Mouse (Mus musculus): ENCODE measurements around the gene Pcif1. TPM values are rescaled to one million over a fixed set of nuclear protein-coding genes. Genes with fewer than 3 reads are reported as not detected.

Gene Pcif1
- polyA plus RNA-seq, 1 experiment = 37.2 TPM

- no peak overlapping the region for H3K4me3 ChIP-seq (ENCODE audit: insufficient read depth, low read depth, low read length)
- peaks cover 5% of the 10 kb centered on the region for H3K36me3 ChIP-seq (ENCODE audit: control insufficient read depth, insufficient read depth, low read length)
- no peak for TF ChIP-seq CTCF (conservative IDR thresholded peaks at IDR 0.05; ENCODE audit: insufficient read depth, insufficient read length, low read depth, low read length)
- TF ChIP-seq POLR2A (IDR thresholded peaks at IDR 0.05; ENCODE audit: low read depth, low read length) = no peak
- H3K27me3 ChIP-seq (replicated peaks; ENCODE audit: control insufficient read depth, insufficient read depth, low read length) = no peaks in the 10 kb centered on the region
- H3K4me1 ChIP-seq (ENCODE audit: control insufficient read depth, insufficient read depth, low read length) = no peaks in the 10 kb centered on the region
- 87% methylated on average over 6 of the region's 6 CpGs for WGBS
- DNase-seq = no peak
- no peak overlapping the region for H3K27ac ChIP-seq (ENCODE audit: insufficient read depth, low read depth, low read length)
These were observed 16.8 kb downstream of the Pcif1 start for GRCm38 (mm10) chr2:164895885-164896284.

GRCm38 (mm10) chr2:164898008-164898407 is 18.9 kb downstream of the Pcif1 start:
- Histone ChIP-seq H3K4me1 (ENCODE audit: control insufficient read depth, insufficient read depth, low read length) (no peaks in the 10 kb centered on the region), H3K27me3 (replicated peaks; ENCODE audit: control insufficient read depth, insufficient read depth, low read length) (no peaks in the 10 kb centered on the region), H3K4me3 (ENCODE audit: insufficient read depth, low read depth, low read length) (no peak overlapping the region), H3K27ac (ENCODE audit: insufficient read depth, low read depth, low read length) (no peak overlapping the region), H3K36me3 (ENCODE audit: control insufficient read depth, insufficient read depth, low read length) (peaks cover 3% of the 10 kb centered on the region)
- WGBS = 93% methylated on average over 7 of the region's 7 CpGs
- TF ChIP-seq CTCF (conservative IDR thresholded peaks at IDR 0.05; ENCODE audit: insufficient read depth, insufficient read length, low read depth, low read length) = no peak
- no peak for TF ChIP-seq POLR2A (IDR thresholded peaks at IDR 0.05; ENCODE audit: low read depth, low read length)
- no peak for DNase-seq

GRCm38 (mm10) chr2:164899034-164899433 is 19.9 kb downstream of the Pcif1 start:
- DNase-seq = no peak
- Histone ChIP-seq H3K36me3 (ENCODE audit: control insufficient read depth, insufficient read depth, low read length) (peaks cover 3% of the 10 kb centered on the region), H3K4me3 (ENCODE audit: insufficient read depth, low read depth, low read length) (no peak overlapping the region), H3K27me3 (replicated peaks; ENCODE audit: control insufficient read depth, insufficient read depth, low read length) (no peaks in the 10 kb centered on the region), H3K4me1 (ENCODE audit: control insufficient read depth, insufficient read depth, low read length) (no peaks in the 10 kb centered on the region), H3K27ac (ENCODE audit: insufficient read depth, low read depth, low read length) (no peak overlapping the region)
- TF ChIP-seq CTCF (conservative IDR thresholded peaks at IDR 0.05; ENCODE audit: insufficient read depth, insufficient read length, low read depth, low read length) = no peak
- no peak for TF ChIP-seq POLR2A (IDR thresholded peaks at IDR 0.05; ENCODE audit: low read depth, low read length)
- WGBS = 90% methylated on average over 15 of the region's 15 CpGs

- Histone ChIP-seq H3K4me3 (ENCODE audit: insufficient read depth, low read depth, low read length) (no peak overlapping the region), H3K27me3 (replicated peaks; ENCODE audit: control insufficient read depth, insufficient read depth, low read length) (no peaks in the 10 kb centered on the region), H3K27ac (ENCODE audit: insufficient read depth, low read depth, low read length) (no peak overlapping the region), H3K4me1 (ENCODE audit: control insufficient read depth, insufficient read depth, low read length) (no peaks in the 10 kb centered on the region), H3K36me3 (ENCODE audit: control insufficient read depth, insufficient read depth, low read length) (peaks cover 3% of the 10 kb centered on the region)
- TF ChIP-seq CTCF (conservative IDR thresholded peaks at IDR 0.05; ENCODE audit: insufficient read depth, insufficient read length, low read depth, low read length) (no peak), POLR2A (IDR thresholded peaks at IDR 0.05; ENCODE audit: low read depth, low read length) (no peak)
- 93% methylated on average over 16 of the region's 16 CpGs for WGBS
- DNase-seq = no peak
These were observed 20.8 kb downstream of the Pcif1 start for GRCm38 (mm10) chr2:164899723-164900459.

GRCm38 (mm10) chr2:164901380-164901779 is 22.3 kb downstream of the Pcif1 start:
- H3K27me3 ChIP-seq (replicated peaks; ENCODE audit: control insufficient read depth, insufficient read depth, low read length) = no peaks in the 10 kb centered on the region
- WGBS = 88% methylated on average over 13 of the region's 13 CpGs
- DNase-seq = no peak
- no peak overlapping the region for H3K4me3 ChIP-seq (ENCODE audit: insufficient read depth, low read depth, low read length)
- H3K27ac ChIP-seq (ENCODE audit: insufficient read depth, low read depth, low read length) = no peak overlapping the region
- H3K36me3 ChIP-seq (ENCODE audit: control insufficient read depth, insufficient read depth, low read length) = peaks cover 7% of the 10 kb centered on the region
- no peak for TF ChIP-seq POLR2A (IDR thresholded peaks at IDR 0.05; ENCODE audit: low read depth, low read length)
- no peak for TF ChIP-seq CTCF (conservative IDR thresholded peaks at IDR 0.05; ENCODE audit: insufficient read depth, insufficient read length, low read depth, low read length)
- no peaks in the 10 kb centered on the region for H3K4me1 ChIP-seq (ENCODE audit: control insufficient read depth, insufficient read depth, low read length)

- WGBS = 43% methylated on average over 1 of the region's 1 CpGs
- TF ChIP-seq CTCF (conservative IDR thresholded peaks at IDR 0.05; ENCODE audit: insufficient read depth, insufficient read length, low read depth, low read length) = no peak
- Histone ChIP-seq H3K27me3 (replicated peaks; ENCODE audit: control insufficient read depth, insufficient read depth, low read length) (no peaks in the 10 kb centered on the region), H3K4me3 (ENCODE audit: insufficient read depth, low read depth, low read length) (no peak overlapping the region), H3K27ac (ENCODE audit: insufficient read depth, low read depth, low read length) (no peak overlapping the region), H3K36me3 (ENCODE audit: control insufficient read depth, insufficient read depth, low read length) (peaks cover 8% of the 10 kb centered on the region; the same call in 1 of the 2 replicates), H3K4me1 (ENCODE audit: control insufficient read depth, insufficient read depth, low read length) (no peaks in the 10 kb centered on the region)
- DNase-seq = peak; percentile 70
These were observed 24.4 kb downstream of the Pcif1 start for GRCm38 (mm10) chr2:164903496-164903895.

- no peak for DNase-seq
- 99% methylated on average over 4 of the region's 4 CpGs for WGBS
- Histone ChIP-seq H3K4me3 (ENCODE audit: insufficient read depth, low read depth, low read length) (no peak overlapping the region), H3K4me1 (ENCODE audit: control insufficient read depth, insufficient read depth, low read length) (peaks cover 7% of the 10 kb centered on the region; the same call in 1 of the 2 replicates), H3K36me3 (ENCODE audit: control insufficient read depth, insufficient read depth, low read length) (peaks cover 8% of the 10 kb centered on the region; the same call in 1 of the 2 replicates), H3K27ac (ENCODE audit: insufficient read depth, low read depth, low read length) (no peak overlapping the region), H3K27me3 (replicated peaks; ENCODE audit: control insufficient read depth, insufficient read depth, low read length) (no peaks in the 10 kb centered on the region)
- TF ChIP-seq POLR2A (IDR thresholded peaks at IDR 0.05; ENCODE audit: low read depth, low read length) = no peak
- TF ChIP-seq CTCF (conservative IDR thresholded peaks at IDR 0.05; ENCODE audit: insufficient read depth, insufficient read length, low read depth, low read length) = peak; percentile 22; the same call in 1 of the 2 replicates
These were observed 27.0 kb downstream of the Pcif1 start for GRCm38 (mm10) chr2:164906071-164906470.

Data from kidney, adult 2 months (tissue).